Mouse (Mus musculus): Measurements from ENCODE around the gene 2310030G06Rik. TPM values are rescaled to one million over a fixed set of nuclear protein-coding genes. Genes with fewer than 3 reads are reported as not detected.
A peak's percentile ranks its signal among the peaks of the same experiment; 100 is the strongest.

2310030G06Rik gene
- total RNA-seq, 2 experiments from 2014 or later = 1.8 to 2.0 TPM

- peak; percentile 48 for DNase-seq
- intact Hi-C loops (cut with DNase I) = loop anchor here (10.0 kb wide), 1 partner anchor 56 kb away; the partner anchor contains the start of gene Fdxacb1
Observed at GRCm38 (mm10) chr9:50709108-50709507, 37.2 kb downstream of the 2310030G06Rik start.

DNA sequence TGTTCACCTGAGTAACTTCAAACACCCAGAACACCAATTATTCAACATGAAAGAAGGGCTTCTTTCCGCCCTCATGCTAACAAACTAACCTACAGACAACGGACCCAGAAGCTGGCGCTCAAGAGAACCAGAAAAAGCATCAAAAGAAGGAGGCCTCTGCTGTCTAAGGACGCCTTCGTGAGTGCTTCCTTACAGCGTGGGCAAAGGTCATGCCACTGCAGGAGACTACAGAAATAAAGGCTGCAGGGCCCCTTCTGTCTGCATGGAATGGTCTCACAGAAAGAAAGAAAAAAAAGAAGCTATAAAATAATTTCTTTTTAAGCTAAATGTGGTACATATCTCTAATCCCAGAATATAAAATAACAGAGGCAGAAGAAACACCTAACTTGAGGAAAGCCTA is 41.4 kb downstream of the 2310030G06Rik start:
- DNase-seq = no peak
- intact Hi-C loops (cut with DNase I) = loop anchor here (10.0 kb wide), 1 partner anchor 60 kb away; the partner anchor contains the start of gene Fdxacb1

- DNase-seq = peak; percentile 15
Observed at GRCm38 (mm10) chr9:50700921-50701691, 45.2 kb downstream of the 2310030G06Rik start.

DNA sequence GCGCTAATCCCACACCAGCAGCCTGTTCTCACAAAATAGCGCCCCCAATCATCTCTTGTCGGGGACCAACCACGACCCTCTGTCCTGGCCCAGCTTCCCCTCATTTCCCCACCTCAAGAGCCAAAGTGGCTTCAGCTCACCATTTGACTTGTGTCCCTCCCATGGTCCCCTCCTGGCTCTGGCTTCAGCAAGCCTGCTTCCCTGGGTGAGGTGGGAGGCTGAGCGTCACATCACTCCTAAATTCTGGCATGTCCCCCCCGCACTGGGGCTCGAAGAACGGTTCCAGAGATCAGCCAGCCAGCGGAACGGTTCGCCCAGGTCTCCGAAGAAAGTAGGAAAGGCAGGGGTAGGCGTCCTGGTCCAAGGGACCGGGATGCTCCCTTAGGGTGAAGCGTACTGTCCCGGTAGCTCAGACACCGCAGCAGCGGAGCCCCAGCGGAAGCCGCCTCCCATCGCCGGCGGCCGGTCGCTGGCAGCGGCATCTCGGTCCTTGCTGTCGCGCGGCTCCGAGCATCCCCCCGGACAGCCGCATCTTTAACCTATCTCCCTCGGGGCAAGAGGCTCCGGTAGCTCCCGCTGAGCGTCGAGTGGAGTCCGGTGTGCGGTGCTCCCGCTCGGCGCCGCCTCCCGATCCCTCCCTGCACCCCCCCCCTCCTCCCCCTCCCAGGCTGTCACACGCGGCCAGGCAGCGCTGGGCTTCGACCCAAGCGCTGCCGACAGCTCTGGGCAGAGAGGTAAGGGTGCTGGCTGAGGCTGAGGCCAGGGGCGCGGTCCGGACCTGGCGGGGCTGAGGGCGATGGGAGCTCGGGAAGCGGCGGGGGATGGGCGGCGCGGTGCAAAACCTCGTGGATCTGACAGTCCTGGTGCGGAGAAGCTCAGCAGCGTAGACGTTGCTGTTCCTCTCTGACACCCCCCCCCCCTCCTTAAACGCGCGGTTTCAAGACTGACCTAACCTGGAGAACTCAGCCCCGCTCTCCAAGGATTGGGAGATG is 47.6 kb downstream of the 2310030G06Rik start:
- intact Hi-C loops (cut with DNase I) = no loop called here
- DNase-seq = peak; percentile 52

More at GRCm38 (mm10) chr9:50700921-50701691, 45.2 kb downstream of the 2310030G06Rik start:
- intact Hi-C loops (cut with DNase I) = loop anchor here (10.0 kb wide), 1 partner anchor 64 kb away; the partner anchor contains the start of gene Fdxacb1

GRCm38 (mm10) chr9:50697706-50698041 is 48.7 kb downstream of the 2310030G06Rik start:
- DNase-seq = peak; percentile 72
- intact Hi-C loops (cut with DNase I) = no loop called here

- intact Hi-C loops (cut with DNase I) = no loop called here
- no peak for DNase-seq
Observed at GRCm38 (mm10) chr9:50696851-50697705, 49.3 kb downstream of the 2310030G06Rik start.

DNA sequence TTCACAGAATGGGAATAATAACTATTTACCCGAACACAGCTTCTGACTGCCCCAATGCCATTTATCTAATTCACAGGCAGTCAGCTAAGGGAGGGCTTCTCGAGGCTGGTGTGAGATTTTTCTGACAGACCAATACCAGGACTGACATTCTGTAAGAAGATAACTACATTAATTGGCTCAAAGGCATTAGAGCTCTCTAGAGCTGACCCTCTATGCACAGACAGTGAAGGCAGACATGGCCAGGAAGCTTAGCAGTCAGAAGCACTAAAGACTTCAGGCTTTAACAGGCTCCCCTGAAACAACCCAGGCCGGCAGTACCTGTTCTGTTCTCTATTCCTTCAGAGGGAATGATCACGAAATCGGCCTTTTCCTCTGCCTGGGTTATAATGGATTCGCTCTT is 51.2 kb downstream of the 2310030G06Rik start:
- no peak for DNase-seq
- intact Hi-C loops (cut with DNase I) = no loop called here

DNA sequence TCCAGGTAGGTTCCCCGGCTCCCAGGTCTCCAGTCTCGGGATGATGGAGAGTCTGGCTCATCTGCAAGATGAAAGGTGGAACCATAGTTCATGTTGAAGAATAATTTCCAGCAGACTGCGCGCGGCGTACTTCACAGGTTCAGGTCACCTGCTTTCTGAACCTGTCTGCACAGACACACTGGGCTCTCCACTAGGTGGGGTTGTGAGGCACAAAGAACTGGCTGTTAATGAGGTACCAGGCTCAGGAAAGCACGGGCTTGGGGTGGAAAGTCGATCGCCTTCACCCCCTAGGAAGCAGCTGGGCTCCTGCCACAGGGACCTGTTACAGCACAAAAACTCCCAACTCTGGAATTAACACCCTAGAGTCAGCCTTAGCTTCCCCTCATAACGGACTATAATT is 52.7 kb downstream of the 2310030G06Rik start:
- intact Hi-C loops (cut with DNase I) = no loop called here
- DNase-seq = peak; percentile 54

DNA sequence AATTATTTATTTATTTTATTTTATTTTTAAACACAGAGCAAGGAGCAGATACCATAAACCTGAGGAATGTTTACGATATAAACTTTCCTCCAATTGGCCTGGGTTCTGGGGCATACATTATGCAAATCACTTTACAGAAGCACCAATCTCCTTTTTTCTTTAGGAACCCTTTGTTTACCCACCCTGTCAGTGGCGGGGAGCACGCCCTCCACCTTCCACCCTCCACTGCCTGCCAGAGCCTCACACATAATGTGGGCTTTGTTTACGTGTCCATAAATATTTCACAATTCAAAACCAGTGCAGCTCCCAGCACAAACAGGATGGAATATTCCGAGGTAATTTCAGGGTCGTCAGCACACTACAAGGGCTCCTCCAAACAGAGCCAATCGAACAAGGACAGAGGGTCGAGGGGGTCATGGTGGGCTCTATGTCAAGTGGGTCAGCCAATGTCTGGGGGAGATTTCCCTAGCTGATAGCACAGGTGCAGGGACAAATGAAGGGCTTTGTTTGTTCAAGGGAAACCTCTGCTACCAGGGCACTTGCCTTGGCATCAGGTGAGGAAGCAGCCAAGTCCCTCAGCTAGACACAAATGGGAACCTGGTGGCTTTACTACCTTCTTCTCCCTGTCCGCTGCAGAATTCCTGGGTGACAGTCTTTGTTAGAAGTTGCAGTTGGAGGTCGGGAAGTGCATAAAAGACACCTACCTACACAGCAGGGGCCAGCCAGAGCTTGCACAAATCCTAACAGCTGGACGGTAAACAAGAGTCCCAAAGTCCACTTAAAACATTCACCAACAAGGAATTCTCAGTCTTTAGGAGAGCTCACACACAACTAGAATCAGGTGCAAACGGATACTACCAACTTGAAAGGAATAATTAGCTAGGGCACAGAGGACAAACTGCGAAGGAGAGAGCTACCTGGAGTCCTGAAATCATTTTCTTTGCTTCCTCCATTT is 53.4 kb downstream of the 2310030G06Rik start:
- DNase-seq = no peak
- intact Hi-C loops (cut with DNase I) = no loop called here

Other genes starting within 250 kb of the 2310030G06Rik start
- gene Pts, start 217.8 kb downstream of the 2310030G06Rik start, total RNA-seq (2021) = 10 to 100 TPM; 40.7 to 42.0 TPM
- 10 to 100 TPM; 16.3 to 17.0 TPM for gene Il18, start 191.7 kb downstream of the 2310030G06Rik start, total RNA-seq (2021)
- gene Bco2, start 191.4 kb downstream of the 2310030G06Rik start, total RNA-seq (2021) = under 1 TPM; 0.70 to 0.93 TPM
- gene Tex12, start 185.2 kb downstream of the 2310030G06Rik start, total RNA-seq (2021) = not detected
- gene Sdhd, start 142.7 kb downstream of the 2310030G06Rik start, total RNA-seq (2021) = 100 to 1,000 TPM; 110 to 120 TPM
- gene Timm8b, start 142.6 kb downstream of the 2310030G06Rik start, total RNA-seq (2021) = 100 to 1,000 TPM; 157 to 174 TPM
- 1 to 10 TPM; 2.1 to 2.5 TPM for gene Pih1d2, start 129.2 kb downstream of the 2310030G06Rik start, total RNA-seq (2021)
- gene Nkapd1, start 129.1 kb downstream of the 2310030G06Rik start, total RNA-seq (2021) = 10 to 100 TPM; 30.6 to 31.1 TPM
- 10 to 100 TPM; 73.7 to 79.4 TPM for gene Dlat, start 86.8 kb downstream of the 2310030G06Rik start, total RNA-seq (2021)
- gene Dixdc1, start 7.0 kb downstream of the 2310030G06Rik start, total RNA-seq (2021) = 10 to 100 TPM; 65.3 to 66.0 TPM
- 10 to 100 TPM; 39.1 to 40.9 TPM for gene Cryab, start 4.8 kb upstream of the 2310030G06Rik start, total RNA-seq (2021)
- gene Hspb2, start 5.8 kb upstream of the 2310030G06Rik start, total RNA-seq (2021) = 1 to 10 TPM; 1.0 to 1.3 TPM
- gene Fdxacb1, start 21.7 kb upstream of the 2310030G06Rik start, total RNA-seq (2021) = 1 to 10 TPM; 5.9 to 8.3 TPM
- gene Alg9, start 28.5 kb upstream of the 2310030G06Rik start, total RNA-seq (2021) = 10 to 100 TPM; 52.7 to 53.8 TPM
- 10 to 100 TPM; 16.6 to 18.6 TPM for gene 1110032A03Rik, start 29.0 kb upstream of the 2310030G06Rik start, total RNA-seq (2021)
- gene Ppp2r1b, start 98.8 kb upstream of the 2310030G06Rik start, total RNA-seq (2021) = 10 to 100 TPM; 29.9 to 33.2 TPM